Mouse (Mus musculus) forebrain, embryonic 12.5 days (tissue): ENCODE data around the gene Olfr1111. TPM values are rescaled to one million over a fixed set of nuclear protein-coding genes. Genes with fewer than 3 reads are reported as not detected.
"Not testable (repeated sequence)": the region's sequence is repeated elsewhere in the genome, so short reads cannot be mapped to it uniquely, and the experiment has no call there.

ENCODE experiments used
- ATAC-seq: fragments of 200-750 bp; cut with Nextera tagmentation; 2 replicates; pipeline ENCODE4 v1.8.0; 2017; ENCODE audit warnings: moderate TSS enrichment; ENCODE audit not compliant: low FRiP score
- H3K27ac ChIP-seq: fragments of 300-500 bp; sonication (generic); 2 replicates; pipeline ENCODE4 v1.5.1; 2016; ENCODE audit warnings: mild to moderate bottlenecking
- H3K27me3 ChIP-seq: fragments of 300-500 bp; sonication (generic); 2 replicates; pipeline ENCODE4 v1.6.1; 2016; ENCODE audit warnings: mild to moderate bottlenecking
- H3K36me3 ChIP-seq: fragments of 300-500 bp; sonication (generic); replicated peaks from 2 replicates; pipeline ENCODE4 v1.6.1; 2016; ENCODE audit warnings: mild to moderate bottlenecking
- H3K4me1 ChIP-seq: fragments of 300-500 bp; sonication (generic); 2 replicates; pipeline ENCODE4 v1.6.1; 2016
- H3K4me2 ChIP-seq: fragments of 300-500 bp; sonication (generic); 2 replicates; pipeline ENCODE4 v1.6.1; 2016; ENCODE audit warnings: mild to moderate bottlenecking, moderate library complexity
- H3K4me3 ChIP-seq: fragments of 300-500 bp; sonication (generic); replicated peaks from 2 replicates; pipeline ENCODE4 v1.5.1; 2016; ENCODE audit warnings: mild to moderate bottlenecking
- H3K9ac ChIP-seq: fragments of 300-500 bp; sonication (generic); 2 replicates; pipeline ENCODE4 v1.6.1; 2016; ENCODE audit warnings: mild to moderate bottlenecking
- H3K9me3 ChIP-seq: fragments of 300-500 bp; sonication (generic); 2 replicates; pipeline ENCODE4 v1.6.1; 2016
- WGBS: fragments of 180-500 bp; shearing (Covaris S2); methylation state at CpG from one replicate; pipeline ENCODE4 v1.1.7; 2016; 5-methylcytosine and 5-hydroxymethylcytosine counted together
- polyA plus RNA-seq: library from polyadenylated mRNA; unstranded; fragments of >200 nt; fragmentation: Nextera tagmentation; extraction: Ambion mirVana; gene quantifications from 2 replicates; pipeline ENCODE4 v1.2.1, GENCODE M21; 2016

The Olfr1111 gene
- polyA plus RNA-seq = not detected in 2 replicates

DNA sequence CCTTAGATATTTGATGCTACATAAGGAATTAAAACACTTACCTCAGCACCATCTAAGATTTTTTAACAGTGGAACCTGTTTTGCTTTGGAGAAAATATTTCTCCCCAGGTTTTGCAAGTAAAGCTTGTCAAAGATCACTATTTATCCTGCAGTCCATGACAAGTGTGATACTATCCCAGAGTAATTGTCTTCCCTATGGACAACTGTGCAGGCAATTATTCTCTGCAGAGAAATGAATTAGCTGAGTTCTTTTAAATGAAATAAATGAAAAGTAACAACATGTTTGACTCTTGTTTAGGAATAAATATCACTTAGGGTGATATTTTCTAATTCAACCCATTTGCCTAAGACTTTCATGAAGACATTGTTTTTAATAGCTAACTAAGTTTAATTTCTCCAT is at the start of gene Olfr1111:
Gene Olfr1111, minus strand, starts transcription at position 101 of the 400 bp plus-strand sequence.
- no peak within 1 kb of the TSS for H3K4me3 ChIP-seq
- no peak within 1 kb of the TSS for H3K4me2 ChIP-seq
- no peaks in the 10 kb centered on the region for H3K9me3 ChIP-seq
- no peaks in the 10 kb centered on the region for H3K27me3 ChIP-seq
- H3K9ac ChIP-seq = no peak within 1 kb of the TSS
- no peak within 1 kb of the TSS for H3K27ac ChIP-seq
- H3K4me1 ChIP-seq = no peaks in the 10 kb centered on the region
- H3K36me3 ChIP-seq = no peaks in the 10 kb centered on the region
- no peak for ATAC-seq

DNA sequence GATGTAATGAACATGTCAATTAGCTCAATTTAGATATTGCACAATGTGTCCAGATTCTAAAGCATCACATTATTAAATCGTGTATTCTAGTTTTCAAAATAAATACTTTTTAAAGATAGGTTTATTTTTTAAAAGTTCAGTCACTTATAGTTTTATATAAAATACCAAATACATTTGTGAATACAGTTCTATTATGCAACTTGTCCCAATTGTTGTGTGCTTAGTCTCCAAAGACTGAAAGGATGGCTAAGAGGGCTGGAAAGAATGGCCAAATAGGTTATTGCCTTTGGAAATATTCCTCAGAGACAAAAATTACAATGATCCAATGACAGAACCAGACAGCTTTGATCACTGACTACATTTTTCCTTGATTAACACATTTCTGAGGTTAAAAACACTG is 35.1 kb upstream of the Olfr1111 start, which contains the start of gene Olfr1112:
Gene Olfr1112, plus strand, starts transcription at position 301 of the 400 bp plus-strand sequence.
- no peak within 1 kb of the TSS for H3K4me2 ChIP-seq
- H3K4me1 ChIP-seq = no peaks in the 10 kb centered on the region
- H3K27me3 ChIP-seq = no peaks in the 10 kb centered on the region
- H3K4me3 ChIP-seq = no peak within 1 kb of the TSS
- 84% methylated on average over 1 of the region's 1 CpGs for WGBS
- no peak within 1 kb of the TSS for H3K27ac ChIP-seq
- ATAC-seq = no peak
- H3K9me3 ChIP-seq = no peaks in the 10 kb centered on the region
- H3K36me3 ChIP-seq = no peaks in the 10 kb centered on the region
- no peak within 1 kb of the TSS for H3K9ac ChIP-seq

DNA sequence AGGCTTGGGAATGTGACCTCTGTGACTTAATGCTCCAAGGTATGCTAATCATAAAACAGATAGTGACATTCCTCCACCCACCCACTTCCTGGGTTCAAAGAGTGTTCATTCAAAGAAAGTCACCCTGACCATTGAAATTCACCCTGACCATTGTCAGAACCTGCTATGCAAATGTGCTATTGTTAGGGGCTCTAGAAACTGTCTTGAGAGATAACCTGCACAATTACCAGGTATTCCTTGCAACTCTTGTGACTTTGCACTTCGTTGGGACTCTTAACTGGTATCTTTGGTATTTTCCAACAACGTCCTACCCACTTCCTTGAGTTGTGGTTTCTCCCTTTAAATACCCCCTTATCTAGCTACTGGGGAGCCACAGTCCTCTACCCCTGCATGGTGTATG is 15.3 kb upstream of the Olfr1111 start:
- H3K27ac ChIP-seq, H3K4me2 ChIP-seq, H3K4me1 ChIP-seq, H3K27me3 ChIP-seq, ATAC-seq, H3K4me3 ChIP-seq, H3K36me3 ChIP-seq, H3K9me3 ChIP-seq, H3K9ac ChIP-seq: not testable (repeated sequence)
- WGBS = 82% methylated on average over 2 of the region's 2 CpGs

DNA sequence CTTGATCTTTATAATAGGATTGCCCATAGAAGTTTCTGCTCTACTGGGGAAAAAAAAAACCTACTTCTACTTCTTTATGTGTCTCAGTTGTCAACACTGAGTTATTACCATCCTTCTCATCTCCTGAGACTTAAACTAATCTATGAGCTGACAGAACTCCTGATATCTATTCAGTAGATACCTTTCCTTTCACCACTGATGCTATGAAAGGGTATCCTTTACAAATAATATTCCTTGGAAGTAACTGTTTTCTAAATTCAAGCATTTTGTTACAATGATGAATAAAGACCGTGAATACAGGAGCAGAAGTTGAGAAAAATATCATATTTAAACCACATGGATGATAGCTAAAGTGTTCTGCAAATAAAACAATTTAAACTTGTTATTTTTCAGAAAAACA is 12.2 kb downstream of the Olfr1111 start, which contains the start of gene Olfr1110:
Gene Olfr1110, minus strand, starts transcription at position 101 of the 400 bp plus-strand sequence.
- Histone ChIP-seq H3K9ac (no peak within 1 kb of the TSS), H3K4me1 (no peaks in the 10 kb centered on the region), H3K36me3 (no peaks in the 10 kb centered on the region), H3K27me3 (no peaks in the 10 kb centered on the region), H3K4me3 (no peak within 1 kb of the TSS), H3K4me2 (no peak within 1 kb of the TSS), H3K9me3 (no peaks in the 10 kb centered on the region), H3K27ac (no peak within 1 kb of the TSS)
- WGBS = 94% methylated on average over 1 of the region's 1 CpGs
- no peak for ATAC-seq

DNA sequence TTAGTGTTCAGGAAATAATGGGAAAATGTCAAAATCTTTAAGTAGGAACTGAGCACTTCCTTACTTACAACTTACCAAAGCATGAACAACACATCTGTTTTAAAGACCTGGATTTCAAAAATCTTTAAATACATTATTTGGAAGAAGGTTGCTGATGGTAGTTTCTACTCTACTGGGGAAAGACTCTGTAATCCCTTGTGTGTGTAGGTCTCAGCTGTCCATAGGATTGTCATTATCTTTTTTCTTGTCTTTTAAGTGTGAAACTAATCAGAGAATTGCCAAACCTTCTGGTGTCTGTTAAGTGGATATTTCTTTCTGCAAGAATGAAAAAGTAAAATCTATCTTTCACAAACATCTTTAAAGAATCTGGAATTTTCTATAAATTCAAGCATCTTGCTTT is 38.0 kb downstream of the Olfr1111 start, which contains the start of gene Olfr259:
Gene Olfr259, minus strand, starts transcription at position 101 of the 400 bp plus-strand sequence.
- no peaks in the 10 kb centered on the region for H3K9me3 ChIP-seq
- no peak for ATAC-seq
- no peak within 1 kb of the TSS for H3K4me2 ChIP-seq
- H3K9ac ChIP-seq = no peak within 1 kb of the TSS
- H3K4me1 ChIP-seq = no peaks in the 10 kb centered on the region
- H3K4me3 ChIP-seq = no peak within 1 kb of the TSS
- H3K27ac ChIP-seq = no peak within 1 kb of the TSS
- H3K27me3 ChIP-seq = no peaks in the 10 kb centered on the region
- no peaks in the 10 kb centered on the region for H3K36me3 ChIP-seq

Other genes with a start within 250 kb of the Olfr1111 start
- not detected in 2 replicates for gene Olfr1098, start 228.1 kb downstream of the Olfr1111 start, polyA plus RNA-seq
- gene Olfr1099, start 191.9 kb downstream of the Olfr1111 start, polyA plus RNA-seq = not detected in 2 replicates
- gene Olfr1100, start 172.7 kb downstream of the Olfr1111 start, polyA plus RNA-seq = not detected in 2 replicates
- gene Olfr1101, start 161.4 kb downstream of the Olfr1111 start, polyA plus RNA-seq = not detected in 2 replicates
- not detected in 2 replicates for gene Olfr1102, start 154.2 kb downstream of the Olfr1111 start, polyA plus RNA-seq
- gene Olfr1104, start 125.5 kb downstream of the Olfr1111 start, polyA plus RNA-seq = not detected in 2 replicates
- gene Olfr1105, start 116.1 kb downstream of the Olfr1111 start, polyA plus RNA-seq = not detected in 2 replicates
- not detected in 2 replicates for gene Olfr1106, start 100.4 kb downstream of the Olfr1111 start, polyA plus RNA-seq
- not detected in 2 replicates for gene Olfr1107, start 76.8 kb downstream of the Olfr1111 start, polyA plus RNA-seq
- gene Olfr1109, start 56.6 kb downstream of the Olfr1111 start, polyA plus RNA-seq = not detected in 2 replicates
- not detected in 2 replicates for gene Olfr259, start 38.1 kb downstream of the Olfr1111 start, polyA plus RNA-seq
- not detected in 2 replicates for gene Olfr1110, start 12.3 kb downstream of the Olfr1111 start, polyA plus RNA-seq
- gene Olfr1112, start 35.2 kb upstream of the Olfr1111 start, polyA plus RNA-seq = not detected in 2 replicates
- gene Olfr1113, start 56.3 kb upstream of the Olfr1111 start, polyA plus RNA-seq = not detected in 2 replicates
- not detected in 2 replicates for gene Olfr1115, start 95.4 kb upstream of the Olfr1111 start, polyA plus RNA-seq
- gene Olfr1116, start 114.9 kb upstream of the Olfr1111 start, polyA plus RNA-seq = not detected in 2 replicates
- not detected in 2 replicates for gene Olfr1118, start 155.0 kb upstream of the Olfr1111 start, polyA plus RNA-seq
- not detected in 2 replicates for gene Olfr1120, start 202.2 kb upstream of the Olfr1111 start, polyA plus RNA-seq
- gene Olfr1121, start 217.3 kb upstream of the Olfr1111 start, polyA plus RNA-seq = not detected in 2 replicates
- not detected in 2 replicates for gene Olfr1122, start 233.2 kb upstream of the Olfr1111 start, polyA plus RNA-seq